Mouse (Mus musculus): ENCODE data around the gene Hyal2. TPM values are rescaled to one million over a fixed set of nuclear protein-coding genes. Genes with fewer than 3 reads are reported as not detected.

The Hyal2 gene
- total and polyA plus RNA-seq, 3 experiments, result 31.3 to 32.0 TPM; not detected in 1

- no peak overlapping the region for H3K27ac ChIP-seq (ENCODE audit: control insufficient read depth, low read depth, low read length)
- H3K4me1 ChIP-seq (ENCODE audit: control insufficient read depth in 1 of 2, insufficient read depth in 2 of 2, low read length in 2 of 2), result peaks cover 0 to 23% of the 10 kb centered on the region in 2 experiments; a peak in 3 of 4 replicates
- no peak for TF ChIP-seq MYC (IDR thresholded peaks at IDR 0.05; ENCODE audit: low read depth, low read length)
- no peak for TF ChIP-seq RAD21 (IDR thresholded peaks at IDR 0.05; ENCODE audit: low read depth, low read length)
- no peak for TF ChIP-seq KAT2A (conservative IDR thresholded peaks at IDR 0.05; ENCODE audit: low read depth, low read length)
- TF ChIP-seq MEF2A (IDR thresholded peaks at IDR 0.05; ENCODE audit: extremely low read depth, insufficient replicate concordance, low read depth, low read length, poor library complexity, severe bottlenecking), result no peak
- TF ChIP-seq E2F4 (IDR thresholded peaks at IDR 0.05; ENCODE audit: borderline replicate concordance, low read depth, low read length), result no peak
- no peak for TF ChIP-seq UBTF (IDR thresholded peaks at IDR 0.05; ENCODE audit: borderline replicate concordance, insufficient read depth, low read depth, low read length)
- TF ChIP-seq EP300 (IDR thresholded peaks at IDR 0.05; ENCODE audit: low read depth in 1 of 2, low read length in 2 of 2), result no peak
- TF ChIP-seq SIN3A (IDR thresholded peaks at IDR 0.05; ENCODE audit: low read length), result no peak
- no peak for TF ChIP-seq MAFK (IDR thresholded peaks at IDR 0.05; ENCODE audit: borderline replicate concordance, low read depth, low read length)
- DNase-seq (ENCODE audit: low read depth, low spot score), result no peak
- H3K27me3 ChIP-seq (ENCODE audit: control insufficient read depth in 1 of 2, insufficient read depth in 2 of 2, low read length in 2 of 2), result no peaks in the 10 kb centered on the region
- H3K79me2 ChIP-seq (ENCODE audit: control insufficient read depth, insufficient read depth, low read length, poor library complexity), result no peaks in the 10 kb centered on the region; the same call in 1 of the 2 replicates
- H3K36me3 ChIP-seq (ENCODE audit: control insufficient read depth in 1 of 2, insufficient read depth in 2 of 2, low read length in 2 of 2), result peaks cover 0 to 10% of the 10 kb centered on the region in 2 experiments; a peak in 2 of 4 replicates
- no peaks in the 10 kb centered on the region for H3K9me3 ChIP-seq (replicated peaks; ENCODE audit: insufficient read depth, low read length)
- H3K9ac ChIP-seq (ENCODE audit: control insufficient read depth, low read depth, low read length, poor library complexity, severe bottlenecking), result no peak overlapping the region
- H3K4me3 ChIP-seq (ENCODE audit: control insufficient read depth in 1 of 2, insufficient read depth in 1 of 2, low read depth in 2 of 2, low read length in 2 of 2), result no peak overlapping the region
Measured at GRCm38 (mm10) chr9:107605041-107605661, 37.4 kb downstream of the Hyal2 start.

DNA sequence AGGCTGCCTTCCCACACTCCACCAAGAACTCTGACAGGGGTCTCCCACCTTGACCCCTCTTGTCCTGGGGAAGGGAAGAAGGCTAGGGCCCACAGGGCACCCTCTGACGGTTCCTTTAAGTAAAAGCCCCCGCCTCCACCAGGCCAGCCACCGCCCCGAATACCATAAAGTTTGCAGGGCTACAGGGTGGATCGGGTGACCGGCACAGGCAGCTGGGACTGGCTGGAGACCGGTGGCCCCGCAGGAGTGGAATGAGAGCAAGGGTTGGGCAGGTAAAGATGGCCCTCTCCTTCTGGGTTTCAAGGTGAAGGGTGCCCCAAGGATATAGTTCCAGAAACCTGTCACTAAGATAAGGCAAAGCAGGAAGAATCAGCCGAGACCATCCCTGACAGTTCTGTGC, 38.8 kb downstream of the Hyal2 start:
- Histone ChIP-seq H3K36me3 (ENCODE audit: control insufficient read depth in 1 of 2, insufficient read depth in 2 of 2, low read length in 2 of 2) (peaks cover 0 to 10% of the 10 kb centered on the region in 2 experiments; a peak in 2 of 4 replicates), H3K4me3 (ENCODE audit: control insufficient read depth in 1 of 2, insufficient read depth in 1 of 2, low read depth in 2 of 2, low read length in 2 of 2) (no peak overlapping the region), H3K9me3 (replicated peaks; ENCODE audit: insufficient read depth, low read length) (no peaks in the 10 kb centered on the region), H3K9ac (ENCODE audit: control insufficient read depth, low read depth, low read length, poor library complexity, severe bottlenecking) (no peak overlapping the region), H3K4me1 (ENCODE audit: control insufficient read depth in 1 of 2, insufficient read depth in 2 of 2, low read length in 2 of 2) (peaks cover 0 to 27% of the 10 kb centered on the region in 2 experiments; a peak in 3 of 4 replicates), H3K27ac (ENCODE audit: control insufficient read depth, low read depth, low read length) (no peak overlapping the region), H3K79me2 (ENCODE audit: control insufficient read depth, insufficient read depth, low read length, poor library complexity) (no peaks in the 10 kb centered on the region; the same call in 1 of the 2 replicates), H3K27me3 (ENCODE audit: control insufficient read depth in 1 of 2, insufficient read depth in 2 of 2, low read length in 2 of 2) (no peaks in the 10 kb centered on the region)
- TF ChIP-seq RCOR1 (IDR thresholded peaks at IDR 0.05; ENCODE audit: low read depth, low read length), result no peak
- TF ChIP-seq MAX (IDR thresholded peaks at IDR 0.05; ENCODE audit: low read length), result no peak
- TF ChIP-seq TAL1 (IDR thresholded peaks at IDR 0.05; ENCODE audit: low read length), result no peak
- no peak for TF ChIP-seq ETS1 (IDR thresholded peaks at IDR 0.05; ENCODE audit: low read depth, low read length)
- no peak for TF ChIP-seq ZNF384 (IDR thresholded peaks at IDR 0.05; ENCODE audit: low read depth, low read length)
- no peak for TF ChIP-seq NELFE (IDR thresholded peaks at IDR 0.05; ENCODE audit: low read depth, low read length)
- no peak for TF ChIP-seq ZMIZ1 (IDR thresholded peaks at IDR 0.05; ENCODE audit: low read depth, low read length)
- no peak for DNase-seq (ENCODE audit: low read depth, low spot score)

Measured in MEL (cell line).